Mouse (Mus musculus) heart, adult 2 months (tissue): Measurements from ENCODE around the gene Tcl1.

ENCODE experiments used
- CTCF ChIP-seq: fragments of 200-600 bp; IDR thresholded peaks from 2 replicates; pipeline ENCODE4 v1.8.1; 2022; ENCODE audit warnings: antibody characterized with exemption, mild to moderate bottlenecking, moderate library complexity
- EP300 ChIP-seq: fragments of 200-500 bp; IDR thresholded peaks from 2 replicates; pipeline ENCODE4 v1.6.1; 2011; ENCODE audit warnings: low read depth, low read length, control low read depth; ENCODE audit not compliant: insufficient read depth

DNA sequence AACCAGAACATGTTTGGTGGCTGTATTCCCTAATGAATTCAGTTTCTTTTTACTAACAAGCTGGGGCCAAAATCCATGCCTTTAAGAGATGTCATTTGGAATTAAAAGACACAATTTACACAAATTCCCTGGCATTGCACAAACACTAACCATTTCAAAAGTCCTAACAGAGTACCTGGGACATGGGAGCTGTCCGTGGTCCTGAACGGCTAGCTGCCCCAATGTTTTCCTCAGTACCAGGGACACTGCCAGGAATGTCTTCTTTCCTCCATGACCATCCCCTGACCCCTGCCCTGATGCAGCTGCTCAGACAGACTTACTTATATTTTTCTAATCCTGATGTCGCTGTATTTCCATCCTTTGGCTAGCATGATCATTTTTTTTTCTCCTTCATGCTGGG lies 43.5 kb upstream of the Tcl1 start:
- TF ChIP-seq EP300 (no peak), CTCF (no peak)
